Mouse (Mus musculus) frontal cortex, adult (tissue): Measurements from ENCODE around the gene Lima1.

Experiments
- ATAC-seq: cut with Nextera tagmentation; 2 replicates; pipeline ENCODE4 v1.9.2; 2017; ENCODE audit warnings: mild to moderate bottlenecking, moderate library complexity, mixed read lengths; ENCODE audit not compliant: low TSS enrichment

The Lima1 gene

GRCm38 (mm10) chr15:99867654-99868053, 7.6 kb downstream of the Lima1 start:
- ATAC-seq = no peak

- ATAC-seq = no peak
Measured at GRCm38 (mm10) chr15:99866450-99867221, 8.6 kb downstream of the Lima1 start.

- ATAC-seq = no peak
Measured at GRCm38 (mm10) chr15:99865942-99866341, 9.3 kb downstream of the Lima1 start.

GRCm38 (mm10) chr15:99865494-99865941, 9.7 kb downstream of the Lima1 start:
- no peak for ATAC-seq

GRCm38 (mm10) chr15:99865046-99865445, 10.2 kb downstream of the Lima1 start:
- no peak for ATAC-seq

GRCm38 (mm10) chr15:99863786-99864185, 11.5 kb downstream of the Lima1 start:
- no peak for ATAC-seq

GRCm38 (mm10) chr15:99863358-99863757, 11.9 kb downstream of the Lima1 start:
- no peak for ATAC-seq

- ATAC-seq = no peak
Measured at GRCm38 (mm10) chr15:99862473-99862872, 12.8 kb downstream of the Lima1 start.

- no peak for ATAC-seq
Measured at GRCm38 (mm10) chr15:99861955-99862354, 13.3 kb downstream of the Lima1 start.

GRCm38 (mm10) chr15:99861536-99861935, 13.7 kb downstream of the Lima1 start:
- no peak for ATAC-seq

- no peak for ATAC-seq
Measured at GRCm38 (mm10) chr15:99859644-99860392, 15.4 kb downstream of the Lima1 start.

- ATAC-seq = no peak
Measured at GRCm38 (mm10) chr15:99857479-99857878, 17.8 kb downstream of the Lima1 start.

- no peak for ATAC-seq
Measured at GRCm38 (mm10) chr15:99855119-99855518, 20.1 kb downstream of the Lima1 start.

- ATAC-seq = no peak
Measured at GRCm38 (mm10) chr15:99852606-99853237, 22.5 kb downstream of the Lima1 start.

GRCm38 (mm10) chr15:99850265-99850664, 25.0 kb downstream of the Lima1 start:
- ATAC-seq = no peak

- ATAC-seq = no peak
Measured at GRCm38 (mm10) chr15:99847937-99848336, 27.3 kb downstream of the Lima1 start.

GRCm38 (mm10) chr15:99847207-99847881, 27.9 kb downstream of the Lima1 start:
- ATAC-seq = no peak

GRCm38 (mm10) chr15:99846633-99847032, 28.6 kb downstream of the Lima1 start:
- no peak for ATAC-seq

- ATAC-seq = no peak
Measured at GRCm38 (mm10) chr15:99843856-99844255, 31.4 kb downstream of the Lima1 start.

GRCm38 (mm10) chr15:99839910-99840309, 35.3 kb downstream of the Lima1 start:
- no peak for ATAC-seq

GRCm38 (mm10) chr15:99839165-99839840, 36.0 kb downstream of the Lima1 start:
- ATAC-seq = no peak
